Mouse (Mus musculus) heart, embryonic 14.5 days (tissue): ENCODE results near the gene Phospho1. TPM values are rescaled to one million over a fixed set of nuclear protein-coding genes. Genes with fewer than 3 reads are reported as not detected.

ENCODE experiments used
- ATAC-seq: fragments of 200-750 bp; cut with Nextera tagmentation; 2 replicates; pipeline ENCODE4 v1.8.0; 2017; ENCODE audit warnings: low read depth, moderate TSS enrichment; ENCODE audit not compliant: insufficient number of reproducible peaks, insufficient read depth, low FRiP score
- H3K27ac ChIP-seq, 2 experiments: fragments of 200-500 bp in 1 of 2; fragments of 300-500 bp in 1 of 2; sonication (generic) in 1 of 2; replicated peaks in 1 of 2; 2 replicates each; pipeline ENCODE4 v1.5.1; 2012 to 2014; ENCODE audit warnings: low read depth in 2 of 2, low read length in 2 of 2, control low read depth in 1 of 2, mild to moderate bottlenecking in 1 of 2, mixed read lengths in 1 of 2; ENCODE audit not compliant: control insufficient read depth in 1 of 2, insufficient read depth in 1 of 2
- H3K27me3 ChIP-seq: fragments of 300-500 bp; sonication (generic); 2 replicates; pipeline ENCODE4 v1.6.1; 2014; ENCODE audit warnings: mild to moderate bottlenecking, low read length, control low read depth; ENCODE audit not compliant: control insufficient read depth, insufficient read depth
- H3K36me3 ChIP-seq: fragments of 300-500 bp; sonication (generic); 2 replicates; pipeline ENCODE4 v1.6.1; 2014; ENCODE audit warnings: mild to moderate bottlenecking, control low read depth, low read length, mixed read lengths; ENCODE audit not compliant: control insufficient read depth, insufficient read depth
- H3K4me1 ChIP-seq, 2 experiments: fragments of 200-500 bp in 1 of 2; fragments of 300-500 bp in 1 of 2; sonication (generic) in 1 of 2; 2 replicates each; pipeline ENCODE4 v1.6.1; 2012 to 2014; ENCODE audit warnings: low read length in 2 of 2, control low read depth in 1 of 2, mixed read lengths in 1 of 2; ENCODE audit not compliant: control insufficient read depth in 2 of 2, insufficient read depth in 2 of 2
- H3K4me2 ChIP-seq: fragments of 300-500 bp; sonication (generic); 2 replicates; pipeline ENCODE4 v1.6.1; 2014; ENCODE audit warnings: mild to moderate bottlenecking, low read length
- H3K4me3 ChIP-seq, 2 experiments: fragments of 200-500 bp in 1 of 2; fragments of 300-500 bp in 1 of 2; sonication (generic) in 1 of 2; 2 replicates each; pipeline ENCODE4 v1.5.1; 2012 to 2014; ENCODE audit warnings: low read length in 2 of 2, mild to moderate bottlenecking in 2 of 2, control low read depth in 1 of 2, low read depth in 1 of 2, moderate library complexity in 1 of 2; ENCODE audit not compliant: control insufficient read depth in 1 of 2, insufficient read depth in 1 of 2
- H3K9ac ChIP-seq: fragments of 300-500 bp; sonication (generic); 2 replicates; pipeline ENCODE4 v1.6.1; 2014; ENCODE audit warnings: mild to moderate bottlenecking, low read length
- H3K9me3 ChIP-seq: fragments of 300-500 bp; sonication (generic); 2 replicates; pipeline ENCODE4 v1.6.1; 2016; ENCODE audit warnings: low read length, control low read depth; ENCODE audit not compliant: control insufficient read depth
- WGBS: fragments of 180-500 bp; shearing (Covaris S2); extraction: QIAGEN DNeasy Blood & Tissue Kit; methylation state at CpG from one replicate; pipeline ENCODE4 v1.1.7; 2014; 5-methylcytosine and 5-hydroxymethylcytosine counted together
- polyA plus RNA-seq: library from polyadenylated mRNA; unstranded; fragments of >200 nt; fragmentation: Nextera tagmentation; extraction: Ambion mirVana; gene quantifications from 2 replicates; pipeline ENCODE4 v1.2.1, GENCODE M21; 2014

Gene Phospho1
- polyA plus RNA-seq, 1 experiment from 2014 or later = 2.9 TPM

GRCm38 (mm10) chr11:95834143-95834667 lies 9.9 kb downstream of the Phospho1 start:
- 0 out of 2 replicates have a peak, but pooled peaks have one; percentile 49 for ATAC-seq
- Histone ChIP-seq H3K27me3 (peaks cover 48% of the 10 kb centered on the region), H3K4me3 (no peak overlapping the region), H3K9me3 (no peaks in the 10 kb centered on the region), H3K4me1 (peaks cover 40 to 66% of the 10 kb centered on the region in 2 experiments), H3K36me3 (peaks cover 6% of the 10 kb centered on the region; the same call in 1 of the 2 replicates), H3K9ac (peak overlapping the region; percentile 1; the same call in 1 of the 2 replicates), H3K27ac (0 out of 4 replicates have a peak overlapping the region, but pooled peaks of 1 of the 2 experiments have one; percentile 33), H3K4me2 (peak overlapping the region; percentile 11)
- 5% methylated on average over 22 of the region's 22 CpGs for WGBS

GRCm38 (mm10) chr11:95834742-95835710 lies 10.7 kb downstream of the Phospho1 start:
- Histone ChIP-seq H3K9me3 (no peaks in the 10 kb centered on the region), H3K4me2 (peak overlapping the region; percentile 31; the same call in 1 of the 2 replicates), H3K27ac (peak overlapping the region in 1 of 2 experiments; percentile 55; a peak in 2 of 4 replicates), H3K9ac (no peak overlapping the region), H3K27me3 (peaks cover 40% of the 10 kb centered on the region), H3K36me3 (peaks cover 6% of the 10 kb centered on the region; the same call in 1 of the 2 replicates), H3K4me3 (no peak overlapping the region), H3K4me1 (peaks cover 40 to 64% of the 10 kb centered on the region in 2 experiments)
- ATAC-seq = peak; percentile 57
- WGBS = 7% methylated on average over 15 of the region's 15 CpGs

- peaks cover 40 to 56% of the 10 kb centered on the region in 2 experiments for H3K4me1 ChIP-seq
- H3K27me3 ChIP-seq = peaks cover 32% of the 10 kb centered on the region
- peaks cover 6% of the 10 kb centered on the region; the same call in 1 of the 2 replicates for H3K36me3 ChIP-seq
- no peak for ATAC-seq
- peak overlapping the region in 1 of 2 experiments; percentile 55; a peak in 2 of 4 replicates for H3K27ac ChIP-seq
- no peak overlapping the region for H3K4me3 ChIP-seq
- no peaks in the 10 kb centered on the region for H3K9me3 ChIP-seq
- H3K9ac ChIP-seq = no peak overlapping the region
- peak overlapping the region; percentile 31 for H3K4me2 ChIP-seq
- 22% methylated on average over 6 of the region's 6 CpGs for WGBS
These were observed 11.5 kb downstream of the Phospho1 start for GRCm38 (mm10) chr11:95835832-95836231.

DNA sequence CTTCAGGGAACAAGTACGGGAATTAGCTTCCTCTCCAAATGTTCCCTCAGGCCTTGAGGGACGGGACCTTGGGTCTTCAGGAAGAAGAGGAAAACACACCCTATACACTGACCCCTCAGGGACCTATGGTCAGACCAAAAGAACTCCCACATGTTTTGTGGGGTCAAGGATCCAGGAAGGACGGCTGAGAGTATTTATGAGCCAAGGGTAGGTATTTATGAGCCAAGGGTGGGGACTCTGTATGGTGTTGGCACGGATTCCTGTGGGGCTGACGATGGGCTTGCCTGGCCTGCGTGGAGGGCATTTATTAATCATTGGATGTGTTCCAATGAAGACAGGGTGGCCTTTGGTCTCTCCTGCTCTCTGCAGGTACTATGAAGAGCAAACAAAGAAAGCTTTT lies 12.1 kb downstream of the Phospho1 start:
- H3K4me2 ChIP-seq = peak overlapping the region; percentile 31; the same call in 1 of the 2 replicates
- peak overlapping the region in 1 of 2 experiments; percentile 63; a peak in 1 of 4 replicates for H3K27ac ChIP-seq
- H3K27me3 ChIP-seq = peaks cover 26% of the 10 kb centered on the region
- no peak overlapping the region for H3K4me3 ChIP-seq
- H3K9me3 ChIP-seq = no peaks in the 10 kb centered on the region
- H3K4me1 ChIP-seq = peaks cover 37 to 50% of the 10 kb centered on the region in 2 experiments
- WGBS = 51% methylated on average over 6 of the region's 6 CpGs
- no peak overlapping the region for H3K9ac ChIP-seq
- peaks cover 6% of the 10 kb centered on the region; the same call in 1 of the 2 replicates for H3K36me3 ChIP-seq
- no peak for ATAC-seq

DNA sequence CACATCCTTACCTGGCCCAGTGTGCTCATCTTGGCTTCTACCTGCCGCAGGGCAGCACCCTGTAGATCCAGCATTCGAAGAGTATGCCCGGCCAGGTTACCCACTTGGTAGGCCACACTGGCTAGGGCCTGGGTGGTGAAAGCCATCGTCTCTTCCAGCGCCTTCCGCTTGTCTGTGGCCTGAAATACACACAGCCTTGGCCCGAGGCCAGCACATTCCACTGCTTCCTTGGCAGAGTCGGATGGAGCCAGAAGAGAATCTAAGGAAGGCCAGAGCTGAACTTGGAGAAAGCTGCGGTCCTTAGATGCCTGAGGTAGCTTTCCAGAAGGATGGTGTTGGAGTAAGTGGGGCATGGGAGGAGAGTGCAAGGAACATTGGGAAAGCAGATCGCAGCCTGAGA lies 12.8 kb downstream of the Phospho1 start, which contains the start of gene Gngt2:
TSS of gene Gngt2 (plus strand) at position 158 of the 400 bp plus-strand sequence.
- H3K27ac ChIP-seq = peak within 1 kb of the TSS; percentile 18 to 63
- peak within 1 kb of the TSS; percentile 31 for H3K4me2 ChIP-seq
- H3K27me3 ChIP-seq = peaks cover 20% of the 10 kb centered on the region
- H3K9me3 ChIP-seq = no peaks in the 10 kb centered on the region
- no peak for ATAC-seq
- 18% methylated on average over 10 of the region's 10 CpGs for WGBS
- peaks cover 37 to 51% of the 10 kb centered on the region in 2 experiments for H3K4me1 ChIP-seq
- no peak within 1 kb of the TSS for H3K9ac ChIP-seq
- peaks cover 6% of the 10 kb centered on the region; the same call in 1 of the 2 replicates for H3K36me3 ChIP-seq
- no peak within 1 kb of the TSS for H3K4me3 ChIP-seq

- WGBS = 82% methylated on average over 4 of the region's 4 CpGs
- Histone ChIP-seq H3K9ac (peak overlapping the region; percentile 8; the same call in 1 of the 2 replicates), H3K27ac (no peak overlapping the region), H3K4me3 (no peak overlapping the region), H3K36me3 (no peaks in the 10 kb centered on the region), H3K4me2 (peak overlapping the region; percentile 52), H3K4me1 (peaks cover 41 to 53% of the 10 kb centered on the region in 2 experiments), H3K9me3 (no peaks in the 10 kb centered on the region), H3K27me3 (peaks cover 6% of the 10 kb centered on the region; the same call in 1 of the 2 replicates)
- no peak for ATAC-seq
These were observed 14.3 kb downstream of the Phospho1 start for GRCm38 (mm10) chr11:95838598-95838997.
